Mouse (Mus musculus): ENCODE results near the gene Smco4. TPM values are rescaled to one million over a fixed set of nuclear protein-coding genes. Genes with fewer than 3 reads are reported as not detected.
"Not testable (repeated sequence)": the region's sequence is repeated elsewhere in the genome, so short reads cannot be mapped to it uniquely, and the experiment has no call there.

Gene Smco4
- total and polyA plus RNA-seq, 3 experiments = not detected

DNA sequence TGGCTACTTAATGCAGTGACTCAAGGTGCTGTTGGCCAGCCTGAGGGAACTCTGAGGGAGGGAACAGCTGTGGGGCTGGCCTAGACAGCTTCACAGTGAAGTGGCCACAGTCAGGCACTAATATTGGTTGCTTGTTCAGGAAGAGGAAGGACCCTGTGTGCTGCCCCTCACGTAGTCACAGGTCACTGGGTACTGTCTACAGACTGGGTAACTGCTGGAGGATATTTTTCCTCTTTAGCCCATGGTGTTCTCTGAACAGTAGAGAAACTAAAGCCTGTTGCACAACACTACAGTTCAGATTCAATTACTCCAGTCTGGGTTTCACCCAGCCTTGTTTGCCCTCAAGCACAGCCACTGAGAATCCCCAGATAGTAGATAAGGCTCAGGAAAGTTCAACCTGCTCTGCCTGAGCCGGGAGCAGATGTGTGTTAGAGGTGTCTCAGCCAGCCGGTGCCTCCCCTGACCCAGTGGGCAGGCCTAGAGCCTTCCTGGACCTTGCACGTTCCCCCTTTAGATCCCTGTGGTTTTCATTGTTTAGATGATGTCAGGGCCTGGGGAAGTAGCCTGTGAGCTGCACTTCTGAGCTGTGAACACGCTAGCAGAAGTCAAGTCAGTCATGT lies 48.6 kb downstream of the Smco4 start:
- H3K36me3 ChIP-seq (ENCODE audit: control insufficient read depth in 1 of 2, insufficient read depth in 2 of 2, low read length in 2 of 2) = no peaks in the 10 kb centered on the region
- no peak overlapping the region for H3K9ac ChIP-seq (ENCODE audit: control insufficient read depth, low read depth, low read length, poor library complexity, severe bottlenecking)
- H3K4me3 ChIP-seq (ENCODE audit: control insufficient read depth in 1 of 2, insufficient read depth in 1 of 2, low read depth in 2 of 2, low read length in 2 of 2) = no peak overlapping the region
- no peaks in the 10 kb centered on the region for H3K79me2 ChIP-seq (ENCODE audit: control insufficient read depth, insufficient read depth, low read length, poor library complexity)
- H3K4me1 ChIP-seq (ENCODE audit: control insufficient read depth in 1 of 2, insufficient read depth in 2 of 2, low read length in 2 of 2) = no peaks in the 10 kb centered on the region
- DNase-seq (ENCODE audit: low read depth, low spot score) = no peak
- no peak for TF ChIP-seq SIN3A (IDR thresholded peaks at IDR 0.05; ENCODE audit: low read length)
- TF ChIP-seq HCFC1 (IDR thresholded peaks at IDR 0.05; ENCODE audit: low read depth, low read length) = no peak
- TF ChIP-seq USF1 (IDR thresholded peaks at IDR 0.05; ENCODE audit: low read depth, low read length) = no peak
- TF ChIP-seq CHD1 (IDR thresholded peaks at IDR 0.05; ENCODE audit: low read depth, low read length) = no peak
- TF ChIP-seq CTCF (IDR thresholded peaks at IDR 0.05 in 2 of 3, conservative IDR thresholded peaks at IDR 0.05 in 1 of 3; ENCODE audit: control insufficient read depth in 1 of 3, insufficient read depth in 1 of 3, low read depth in 2 of 3, low read length in 3 of 3, poor library complexity in 1 of 3, severe bottlenecking in 1 of 3) = no peak
- TF ChIP-seq POLR2AphosphoS5 (IDR thresholded peaks at IDR 0.05; ENCODE audit: borderline replicate concordance, low read depth, low read length) = no peak
- no peak for TF ChIP-seq TBP (IDR thresholded peaks at IDR 0.05; ENCODE audit: low read depth, low read length)
- no peak for TF ChIP-seq MAZ (IDR thresholded peaks at IDR 0.05; ENCODE audit: low read depth, low read length)
- TF ChIP-seq TCF12 (IDR thresholded peaks at IDR 0.05; ENCODE audit: low read depth, low read length) = no peak
- no peak for TF ChIP-seq ZKSCAN1 (IDR thresholded peaks at IDR 0.05; ENCODE audit: low read depth, low read length)
- no peak for TF ChIP-seq RAD21 (IDR thresholded peaks at IDR 0.05; ENCODE audit: low read depth, low read length)
- no peak for TF ChIP-seq SMC3 (IDR thresholded peaks at IDR 0.05; ENCODE audit: low read depth, low read length)
- H3K27ac ChIP-seq (ENCODE audit: control insufficient read depth, low read depth, low read length) = no peak overlapping the region
- no peaks in the 10 kb centered on the region for H3K9me3 ChIP-seq (replicated peaks; ENCODE audit: insufficient read depth, low read length)
- no peaks in the 10 kb centered on the region for H3K27me3 ChIP-seq (ENCODE audit: control insufficient read depth in 1 of 2, insufficient read depth in 2 of 2, low read length in 2 of 2)

DNA sequence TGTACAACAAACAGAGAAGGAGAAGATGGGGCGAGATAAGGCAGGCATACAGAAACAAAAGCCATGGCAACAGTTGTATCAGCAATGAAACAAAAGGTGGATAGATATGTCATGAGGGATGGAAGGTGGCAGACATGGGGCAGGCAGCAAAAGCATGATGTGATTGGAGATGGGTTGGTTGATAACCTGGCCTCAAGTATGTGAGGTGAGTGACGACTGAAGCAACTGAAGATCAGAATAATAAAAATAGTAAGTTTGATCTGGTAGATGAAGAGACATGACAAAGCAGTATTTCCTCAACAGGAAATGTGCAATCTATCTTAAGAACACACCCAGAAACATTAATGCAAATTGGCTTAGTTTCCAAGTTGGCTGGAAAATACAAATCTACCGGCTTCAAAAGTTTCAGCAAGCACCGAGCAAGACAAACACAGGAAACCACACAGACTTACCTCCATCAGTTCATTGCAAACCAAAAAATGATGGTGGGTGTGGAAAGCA lies 57.3 kb downstream of the Smco4 start:
- Histone ChIP-seq H3K27ac (ENCODE audit: control insufficient read depth, low read depth, low read length) (no peak overlapping the region), H3K36me3 (ENCODE audit: control insufficient read depth in 1 of 2, insufficient read depth in 2 of 2, low read length in 2 of 2) (no peaks in the 10 kb centered on the region), H3K27me3 (ENCODE audit: control insufficient read depth in 1 of 2, insufficient read depth in 2 of 2, low read length in 2 of 2) (no peaks in the 10 kb centered on the region), H3K9me3 (replicated peaks; ENCODE audit: insufficient read depth, low read length) (no peaks in the 10 kb centered on the region), H3K9ac (ENCODE audit: control insufficient read depth, low read depth, low read length, poor library complexity, severe bottlenecking) (no peak overlapping the region), H3K4me1 (ENCODE audit: control insufficient read depth in 1 of 2, insufficient read depth in 2 of 2, low read length in 2 of 2) (no peaks in the 10 kb centered on the region), H3K4me3 (ENCODE audit: control insufficient read depth in 1 of 2, insufficient read depth in 1 of 2, low read depth in 2 of 2, low read length in 2 of 2) (no peak overlapping the region), H3K79me2 (ENCODE audit: control insufficient read depth, insufficient read depth, low read length, poor library complexity) (no peaks in the 10 kb centered on the region)
- no peak for TF ChIP-seq ZC3H11A (IDR thresholded peaks at IDR 0.05; ENCODE audit: low read depth, low read length)
- TF ChIP-seq MYB (IDR thresholded peaks at IDR 0.05; ENCODE audit: low read depth, low read length) = no peak
- TF ChIP-seq TBP (IDR thresholded peaks at IDR 0.05; ENCODE audit: low read depth, low read length) = no peak
- no peak for TF ChIP-seq RAD21 (IDR thresholded peaks at IDR 0.05; ENCODE audit: low read depth, low read length)
- no peak for TF ChIP-seq EP300 (IDR thresholded peaks at IDR 0.05; ENCODE audit: low read depth in 1 of 2, low read length in 2 of 2)
- no peak for TF ChIP-seq ZNF384 (IDR thresholded peaks at IDR 0.05; ENCODE audit: low read depth, low read length)
- no peak for TF ChIP-seq ZMIZ1 (IDR thresholded peaks at IDR 0.05; ENCODE audit: low read depth, low read length)
- no peak for TF ChIP-seq BHLHE40 (IDR thresholded peaks at IDR 0.05; ENCODE audit: borderline replicate concordance, low read depth, low read length)
- no peak for TF ChIP-seq GATA1 (IDR thresholded peaks at IDR 0.05; ENCODE audit: low read depth, low read length)
- TF ChIP-seq E2F4 (IDR thresholded peaks at IDR 0.05; ENCODE audit: borderline replicate concordance, low read depth, low read length) = no peak
- TF ChIP-seq ZKSCAN1 (IDR thresholded peaks at IDR 0.05; ENCODE audit: low read depth, low read length) = no peak
- TF ChIP-seq MYC (IDR thresholded peaks at IDR 0.05; ENCODE audit: low read depth, low read length) = no peak
- TF ChIP-seq CHD2 (IDR thresholded peaks at IDR 0.05; ENCODE audit: low read length) = no peak
- no peak for TF ChIP-seq TAL1 (IDR thresholded peaks at IDR 0.05; ENCODE audit: low read length)
- TF ChIP-seq NRF1 (IDR thresholded peaks at IDR 0.05; ENCODE audit: insufficient read depth, low read depth, low read length, poor library complexity, severe bottlenecking) = no peak
- TF ChIP-seq UBTF (IDR thresholded peaks at IDR 0.05; ENCODE audit: borderline replicate concordance, insufficient read depth, low read depth, low read length) = no peak
- TF ChIP-seq CHD1 (IDR thresholded peaks at IDR 0.05; ENCODE audit: low read depth, low read length) = no peak
- no peak for TF ChIP-seq MAX (IDR thresholded peaks at IDR 0.05; ENCODE audit: low read length)
- no peak for TF ChIP-seq MAZ (IDR thresholded peaks at IDR 0.05; ENCODE audit: low read depth, low read length)
- no peak for TF ChIP-seq USF1 (IDR thresholded peaks at IDR 0.05; ENCODE audit: low read depth, low read length)
- no peak for DNase-seq (ENCODE audit: low read depth, low spot score)

DNA sequence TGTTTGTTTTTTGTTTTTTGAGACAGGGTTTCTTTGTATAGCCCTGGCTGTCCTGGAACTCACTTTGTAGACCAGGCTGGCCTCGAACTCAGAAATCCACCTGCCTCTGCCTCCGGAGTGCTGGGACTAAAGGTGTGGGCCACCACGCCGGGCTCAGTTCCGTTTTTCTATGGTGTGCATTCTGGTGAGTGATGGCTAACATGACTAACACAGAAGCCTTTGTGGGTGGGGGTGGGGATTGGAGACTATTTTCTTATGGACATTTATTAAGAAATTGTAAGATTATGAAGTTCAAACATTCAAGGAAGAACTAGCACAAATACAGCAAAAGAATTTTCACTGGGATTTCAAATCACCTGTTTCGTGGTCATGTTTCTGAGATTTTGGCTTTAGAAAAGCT lies 57.8 kb downstream of the Smco4 start:
- not testable (repeated sequence) for H3K36me3 ChIP-seq (ENCODE audit: control insufficient read depth in 1 of 2, insufficient read depth in 2 of 2, low read length in 2 of 2); H3K79me2 ChIP-seq (ENCODE audit: control insufficient read depth, insufficient read depth, low read length, poor library complexity); DNase-seq (ENCODE audit: low read depth, low spot score); H3K9ac ChIP-seq (ENCODE audit: control insufficient read depth, low read depth, low read length, poor library complexity, severe bottlenecking); H3K4me1 ChIP-seq (ENCODE audit: control insufficient read depth in 1 of 2, insufficient read depth in 2 of 2, low read length in 2 of 2); H3K27ac ChIP-seq (ENCODE audit: control insufficient read depth, low read depth, low read length); H3K9me3 ChIP-seq (replicated peaks; ENCODE audit: insufficient read depth, low read length); H3K27me3 ChIP-seq (ENCODE audit: control insufficient read depth in 1 of 2, insufficient read depth in 2 of 2, low read length in 2 of 2); H3K4me3 ChIP-seq (ENCODE audit: control insufficient read depth in 1 of 2, insufficient read depth in 1 of 2, low read depth in 2 of 2, low read length in 2 of 2)

All from MEL (cell line).